Mouse (Mus musculus) intestine, embryonic 14.5 days (tissue): ENCODE data around the gene Hist2h2aa1. TPM values are rescaled to one million over a fixed set of nuclear protein-coding genes. Genes with fewer than 3 reads are reported as not detected.
"Not testable (repeated sequence)": the region's sequence is repeated elsewhere in the genome, so short reads cannot be mapped to it uniquely, and the experiment has no call there.

Experiments used
- ATAC-seq: fragments of 200-750 bp; cut with Nextera tagmentation; replicated peaks from 2 replicates; pipeline ENCODE4 v1.8.0; 2017; ENCODE audit warnings: low read depth, moderate number of reproducible peaks, moderate TSS enrichment, moderate library complexity; ENCODE audit not compliant: low FRiP score, low TSS enrichment
- DNase-seq: peaks from one replicate; pipeline ENCODE4 v3.0.0-alpha.2; 2018; ENCODE audit warnings: low spot score
- H3K27ac ChIP-seq: fragments of 300-500 bp; sonication (generic); 2 replicates; pipeline ENCODE4 v1.5.1; 2014; ENCODE audit warnings: low read depth, mild to moderate bottlenecking, control low read depth
- H3K27me3 ChIP-seq: fragments of 300-500 bp; sonication (generic); replicated peaks from 2 replicates; pipeline ENCODE4 v1.6.1; 2014; ENCODE audit warnings: low read length, control low read depth; ENCODE audit not compliant: control insufficient read depth, insufficient read depth
- H3K36me3 ChIP-seq: fragments of 300-500 bp; sonication (generic); 2 replicates; pipeline ENCODE4 v1.6.1; 2014; ENCODE audit warnings: low read length, control low read depth; ENCODE audit not compliant: control insufficient read depth, insufficient read depth
- H3K4me1 ChIP-seq: fragments of 300-500 bp; sonication (generic); replicated peaks from 2 replicates; pipeline ENCODE4 v1.6.1; 2014; ENCODE audit warnings: low read length, control low read depth, mixed read lengths; ENCODE audit not compliant: control insufficient read depth, insufficient read depth
- H3K4me2 ChIP-seq: fragments of 300-500 bp; sonication (generic); 2 replicates; pipeline ENCODE4 v1.6.1; 2014; ENCODE audit warnings: low read length
- H3K4me3 ChIP-seq: fragments of 300-500 bp; sonication (generic); 2 replicates; pipeline ENCODE4 v1.5.1; 2014; ENCODE audit warnings: low read depth, low read length, control low read depth, mixed read lengths
- H3K9ac ChIP-seq: fragments of 300-500 bp; sonication (generic); 2 replicates; pipeline ENCODE4 v1.6.1; 2014; ENCODE audit warnings: mild to moderate bottlenecking, low read length
- H3K9me3 ChIP-seq: fragments of 300-500 bp; sonication (generic); 2 replicates; pipeline ENCODE4 v1.6.1; 2016; ENCODE audit warnings: low read length, control low read depth; ENCODE audit not compliant: control insufficient read depth
- WGBS: fragments of 180-500 bp; shearing (Covaris S2); extraction: QIAGEN DNeasy Blood & Tissue Kit; methylation state at CpG from one replicate; pipeline ENCODE4 v1.1.7; 2014; 5-methylcytosine and 5-hydroxymethylcytosine counted together
- polyA plus RNA-seq: library from polyadenylated mRNA; unstranded; fragments of >200 nt; fragmentation: Nextera tagmentation; extraction: Ambion mirVana; gene quantifications from 2 replicates; pipeline ENCODE4 v1.2.1, GENCODE M21; 2014

The Hist2h2aa1 gene
- polyA plus RNA-seq = 16.3 and 23.3 TPM in 2 replicates

DNA sequence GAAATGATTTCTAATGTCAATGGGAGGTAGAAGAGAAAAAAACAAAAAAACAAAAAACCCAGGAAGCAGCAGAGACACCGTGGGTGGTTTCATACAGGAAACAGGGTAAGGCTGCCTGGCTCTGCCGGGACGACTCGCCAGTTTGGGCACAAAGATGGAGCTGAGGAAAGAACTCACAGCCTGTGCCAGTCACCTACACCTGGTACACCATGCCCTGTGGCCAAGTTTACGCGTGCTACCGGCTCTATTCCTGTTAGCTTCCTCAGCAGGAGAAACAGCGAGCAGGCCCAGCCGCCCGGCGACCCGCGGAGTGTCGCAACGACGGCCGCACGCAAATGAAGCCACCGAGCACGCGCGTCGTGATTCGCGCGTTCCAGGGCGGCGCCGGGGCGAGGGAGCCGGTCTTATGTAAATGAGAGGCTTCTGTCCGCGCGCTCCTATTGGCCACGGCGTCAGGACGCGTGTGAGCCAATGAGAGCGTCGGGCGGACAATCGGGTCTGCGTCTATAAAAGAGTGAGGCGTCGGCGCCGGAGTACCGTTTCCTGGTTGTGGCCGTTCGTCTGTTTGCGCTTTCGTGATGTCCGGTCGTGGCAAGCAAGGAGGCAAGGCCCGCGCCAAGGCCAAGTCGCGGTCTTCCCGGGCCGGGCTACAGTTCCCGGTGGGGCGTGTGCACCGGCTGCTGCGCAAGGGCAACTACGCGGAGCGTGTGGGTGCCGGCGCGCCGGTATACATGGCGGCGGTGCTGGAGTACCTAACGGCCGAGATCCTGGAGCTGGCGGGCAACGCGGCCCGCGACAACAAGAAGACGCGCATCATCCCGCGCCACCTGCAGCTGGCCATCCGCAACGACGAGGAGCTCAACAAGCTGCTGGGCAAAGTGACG lies at the start of gene Hist2h2aa1:
Gene Hist2h2aa1 (plus strand): TSS at position 495 of the 884 bp plus-strand sequence.
- not testable (repeated sequence) for H3K9me3 ChIP-seq, H3K36me3 ChIP-seq, H3K27me3 ChIP-seq
- DNase-seq (peak; percentile 90), ATAC-seq (peak; percentile 87)
- Histone ChIP-seq H3K27ac (peak within 1 kb of the TSS; percentile 93), H3K4me1 (peaks cover 18% of the 10 kb centered on the region), H3K4me3 (peak within 1 kb of the TSS; percentile 39), H3K9ac (peak within 1 kb of the TSS; percentile 69), H3K4me2 (peak within 1 kb of the TSS; percentile 53)
- 0% methylated on average over 25 of the region's 88 CpGs for WGBS

DNA sequence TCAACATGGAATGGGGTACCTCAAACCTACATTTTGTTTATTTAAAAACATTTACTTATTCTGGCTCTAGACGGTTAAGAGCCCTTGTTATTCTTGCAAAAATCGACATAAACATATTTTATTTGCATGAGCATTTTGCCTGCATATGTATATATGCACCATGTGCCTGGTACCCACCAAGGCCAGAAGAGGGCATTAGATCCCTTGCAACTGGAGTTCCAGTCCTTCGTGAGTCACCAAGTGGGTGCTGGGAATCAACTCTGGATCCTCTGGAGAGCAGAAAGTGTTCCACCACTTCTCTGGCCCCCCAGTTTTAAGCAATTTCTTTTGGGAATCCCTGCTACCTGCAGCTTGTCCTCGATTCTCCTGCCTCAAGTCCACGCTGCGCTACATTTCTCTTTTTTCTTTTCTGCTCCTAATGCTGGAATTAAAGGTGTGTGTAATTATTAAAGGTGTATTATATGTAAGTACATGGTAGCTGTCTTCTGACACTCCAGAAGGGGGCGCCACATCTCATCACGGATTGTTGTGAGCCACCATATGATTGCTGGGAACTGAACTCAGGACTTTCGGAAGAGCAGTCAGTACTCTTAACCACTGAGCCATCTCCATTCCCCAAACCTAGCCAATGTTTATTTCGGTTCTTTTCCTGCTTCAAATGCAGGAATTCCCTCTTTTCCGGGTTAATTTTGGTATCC lies 49.5 kb upstream of the Hist2h2aa1 start:
- DNase-seq (no peak), ATAC-seq (no peak)
- H3K27ac ChIP-seq = no peak overlapping the region
- H3K4me1 ChIP-seq = peaks cover 12% of the 10 kb centered on the region
- 0 out of 2 replicates have a peak overlapping the region, but pooled peaks have one; percentile 68 for H3K4me3 ChIP-seq
- no peak overlapping the region for H3K9ac ChIP-seq
- WGBS = 87% methylated on average over 11 of the region's 11 CpGs
- no peaks in the 10 kb centered on the region for H3K27me3 ChIP-seq
- no peaks in the 10 kb centered on the region for H3K36me3 ChIP-seq
- H3K9me3 ChIP-seq = no peaks in the 10 kb centered on the region
- H3K4me2 ChIP-seq = no peak overlapping the region

DNA sequence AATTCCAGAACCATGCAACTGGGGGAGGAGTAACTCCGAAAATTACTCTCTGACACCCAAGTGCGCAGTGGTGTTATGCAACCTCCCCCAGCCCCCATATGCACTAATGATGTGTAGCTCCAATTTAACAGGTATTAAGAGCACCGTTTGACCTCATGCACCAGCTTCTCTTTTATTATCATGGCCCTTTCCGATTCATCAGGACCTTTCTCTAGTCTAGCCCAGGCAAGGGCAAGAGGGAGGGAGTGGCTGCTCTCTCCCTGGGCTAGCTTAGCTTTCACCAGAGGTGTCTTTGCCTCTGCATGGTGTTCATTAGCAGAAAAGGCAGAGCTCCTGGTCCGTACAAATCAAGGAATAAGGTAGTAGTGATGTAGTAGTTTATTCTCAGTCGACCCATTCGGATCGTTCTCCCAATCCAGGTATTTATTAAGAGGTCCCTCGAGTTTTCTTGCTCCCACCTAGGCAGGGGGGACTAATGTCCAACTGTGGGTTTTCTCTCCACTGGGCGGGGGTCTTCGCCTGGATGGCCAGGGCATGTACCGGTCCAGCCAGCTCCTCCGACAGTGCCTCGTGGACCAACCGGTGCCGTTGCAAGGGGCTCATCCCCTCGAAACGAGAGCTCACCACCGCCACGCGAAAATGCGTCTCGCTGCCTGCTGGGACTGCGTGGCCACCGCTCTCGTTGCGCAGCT lies 48.7 kb upstream of the Hist2h2aa1 start:
- peaks cover 12% of the 10 kb centered on the region for H3K4me1 ChIP-seq
- no peaks in the 10 kb centered on the region for H3K9me3 ChIP-seq
- peak overlapping the region; percentile 88 for H3K4me2 ChIP-seq
- peak overlapping the region; percentile 68 for H3K4me3 ChIP-seq
- H3K27ac ChIP-seq = peak overlapping the region; percentile 97
- H3K36me3 ChIP-seq = no peaks in the 10 kb centered on the region
- 17% methylated on average over 27 of the region's 27 CpGs for WGBS
- H3K9ac ChIP-seq = peak overlapping the region; percentile 93
- DNase-seq = no peak
- no peak; the same call in 1 of the 2 replicates for ATAC-seq
- H3K27me3 ChIP-seq = no peaks in the 10 kb centered on the region

DNA sequence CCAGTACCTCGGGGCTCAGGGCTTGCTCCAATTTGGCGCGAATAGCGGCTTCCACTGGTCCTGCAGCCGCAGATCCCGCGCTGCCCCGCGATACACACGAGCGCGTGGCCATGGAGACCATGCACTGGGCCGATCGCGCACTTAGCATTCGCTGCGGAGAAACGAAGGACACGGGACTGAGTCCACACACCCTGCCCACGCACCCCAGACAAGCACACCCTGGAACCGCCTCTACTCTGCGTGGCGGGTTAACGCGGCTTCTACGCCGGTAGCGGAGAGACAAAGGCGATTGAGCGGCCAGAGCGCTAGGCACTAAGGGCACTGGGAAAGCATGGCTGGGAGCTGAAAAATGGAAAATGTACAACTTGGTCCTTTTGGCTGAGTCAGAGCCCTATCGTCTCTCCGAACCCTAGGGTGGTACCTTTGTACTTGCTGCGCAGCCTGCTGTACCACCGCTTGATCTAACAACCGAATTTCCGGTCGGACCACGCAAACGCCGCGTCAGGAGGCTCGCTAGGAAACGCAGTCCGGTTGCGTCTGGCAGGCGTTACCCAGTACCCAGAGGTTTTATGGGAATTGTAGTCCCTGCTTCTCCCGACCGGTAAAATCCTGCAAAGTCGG lies 48.1 kb upstream of the Hist2h2aa1 start:
- ATAC-seq (peak; percentile 91), DNase-seq (peak; percentile 89)
- peak overlapping the region; percentile 93 for H3K9ac ChIP-seq
- no peaks in the 10 kb centered on the region for H3K9me3 ChIP-seq
- peak overlapping the region; percentile 68 for H3K4me3 ChIP-seq
- WGBS = under 1% methylated on average over 50 of the region's 50 CpGs
- peak overlapping the region; percentile 88 for H3K4me2 ChIP-seq
- H3K27me3 ChIP-seq = no peaks in the 10 kb centered on the region
- peak overlapping the region; percentile 97 for H3K27ac ChIP-seq
- no peaks in the 10 kb centered on the region for H3K36me3 ChIP-seq
- peaks cover 12% of the 10 kb centered on the region for H3K4me1 ChIP-seq

DNA sequence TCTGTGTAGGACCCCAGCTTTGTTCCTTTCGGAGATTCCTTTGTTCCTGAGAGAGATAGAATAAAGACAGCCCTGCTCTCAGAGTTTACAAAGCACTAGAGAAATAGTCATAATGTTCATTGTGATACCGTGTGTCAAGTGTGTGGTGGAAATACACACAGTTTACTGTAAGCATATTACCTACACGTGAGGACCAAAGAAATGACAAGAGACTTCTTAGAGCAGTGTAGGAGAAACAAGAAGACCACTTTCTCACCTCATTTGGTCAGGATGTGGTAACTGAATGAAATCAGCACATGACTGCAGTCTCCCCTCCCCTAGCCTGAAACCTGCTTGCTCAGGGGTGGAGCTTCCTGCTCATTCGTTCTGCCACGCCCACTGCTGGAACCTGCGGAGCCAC lies 47.1 kb upstream of the Hist2h2aa1 start:
- peak; percentile 34 for ATAC-seq
- no peaks in the 10 kb centered on the region for H3K27me3 ChIP-seq
- H3K4me2 ChIP-seq = peak overlapping the region; percentile 88
- no peaks in the 10 kb centered on the region for H3K36me3 ChIP-seq
- H3K4me1 ChIP-seq = peaks cover 12% of the 10 kb centered on the region
- no peak for DNase-seq
- whole genome bisulfite sequencing = 5% methylated on average over 6 of the region's 6 CpGs
- H3K27ac ChIP-seq = peak overlapping the region; percentile 54
- no peaks in the 10 kb centered on the region for H3K9me3 ChIP-seq
- peak overlapping the region; percentile 68 for H3K4me3 ChIP-seq
- peak overlapping the region; percentile 41 for H3K9ac ChIP-seq

DNA sequence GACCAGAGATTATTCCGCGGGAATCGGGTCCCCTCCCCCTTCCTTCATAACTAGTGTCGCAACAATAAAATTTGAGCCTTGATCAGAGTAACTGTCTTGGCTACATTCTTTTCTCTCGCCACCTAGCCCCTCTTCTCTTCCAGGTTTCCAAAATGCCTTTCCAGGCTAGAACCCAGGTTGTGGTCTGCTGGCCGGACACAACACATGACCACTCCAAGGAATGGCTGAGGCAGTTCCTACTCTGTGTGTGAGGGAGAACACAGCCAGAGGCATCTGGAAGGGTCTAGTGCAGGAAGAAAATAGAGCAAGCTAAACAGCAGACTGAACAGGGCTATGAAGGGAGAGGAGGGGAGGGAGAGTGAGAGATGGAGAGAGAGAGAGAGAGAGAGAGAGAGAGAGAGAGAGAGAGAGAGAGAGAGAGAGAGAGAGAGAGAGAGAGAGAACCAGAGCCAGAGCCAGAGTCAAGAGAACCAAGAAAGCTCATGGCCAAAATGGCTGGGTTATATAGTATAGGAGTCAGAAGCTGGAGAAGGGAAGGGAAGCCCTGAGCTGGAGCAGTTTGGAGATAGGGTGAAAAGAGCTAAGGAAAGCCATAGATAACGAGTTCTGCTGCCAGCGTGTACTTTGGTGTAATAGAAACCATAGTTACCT lies 46.6 kb upstream of the Hist2h2aa1 start:
- 35% methylated on average over 5 of the region's 8 CpGs for WGBS
- H3K9me3 ChIP-seq, H3K4me3 ChIP-seq, ATAC-seq, H3K27ac ChIP-seq, H3K9ac ChIP-seq, H3K36me3 ChIP-seq, DNase-seq, H3K27me3 ChIP-seq: not testable (repeated sequence)
- Histone ChIP-seq H3K4me2 (peak overlapping the region; percentile 88), H3K4me1 (peaks cover 12% of the 10 kb centered on the region)

DNA sequence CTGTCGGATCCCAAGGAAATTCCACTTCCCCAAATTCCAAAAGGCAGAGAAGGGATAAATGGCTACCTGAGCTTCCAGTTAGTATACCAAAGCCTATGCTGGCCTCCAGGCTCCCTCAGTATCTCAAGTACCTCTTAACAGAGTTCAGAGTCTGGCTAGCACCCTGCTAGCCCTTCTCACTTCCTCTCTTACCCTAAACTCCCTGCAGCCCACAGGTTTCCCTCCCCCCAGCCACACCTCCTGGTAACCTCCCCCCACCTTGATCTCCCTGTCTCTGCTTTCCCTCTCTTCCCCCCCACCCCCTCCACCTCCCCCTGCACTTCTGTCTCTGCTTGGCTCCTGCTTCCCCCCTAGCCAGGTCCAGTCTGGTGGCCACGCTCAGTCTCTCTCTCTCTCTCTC lies 45.6 kb upstream of the Hist2h2aa1 start:
- ATAC-seq = no peak
- H3K36me3 ChIP-seq = no peaks in the 10 kb centered on the region
- no peak overlapping the region for H3K27ac ChIP-seq
- H3K4me1 ChIP-seq = peaks cover 12% of the 10 kb centered on the region
- H3K4me3 ChIP-seq = no peak overlapping the region
- 49% methylated on average over 2 of the region's 2 CpGs for WGBS
- no peak overlapping the region for H3K4me2 ChIP-seq
- no peak overlapping the region for H3K9ac ChIP-seq
- no peaks in the 10 kb centered on the region for H3K27me3 ChIP-seq
- H3K9me3 ChIP-seq = no peaks in the 10 kb centered on the region
- DNase-seq = no peak

DNA sequence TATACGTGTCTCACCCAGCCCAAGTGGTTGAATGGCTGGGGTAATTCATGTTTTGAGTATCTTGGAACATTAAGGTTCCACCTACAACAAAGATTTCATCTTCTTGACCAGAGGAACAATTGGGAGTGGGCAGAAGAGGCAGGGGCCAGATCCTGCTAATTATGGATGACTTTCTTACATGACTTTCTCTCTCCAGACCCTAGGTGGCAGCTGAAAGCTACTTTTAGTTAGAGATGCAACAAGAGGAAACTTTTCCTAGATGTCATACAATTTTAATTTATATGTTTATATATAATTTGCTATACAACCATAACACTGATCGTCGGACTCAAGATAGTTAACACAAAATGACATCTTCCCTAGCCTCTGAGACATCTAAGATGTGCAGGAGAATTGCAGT lies 37.5 kb upstream of the Hist2h2aa1 start:
- Histone ChIP-seq H3K27ac (no peak overlapping the region), H3K27me3 (no peaks in the 10 kb centered on the region), H3K9ac (no peak overlapping the region), H3K4me2 (no peak overlapping the region), H3K9me3 (no peaks in the 10 kb centered on the region), H3K36me3 (no peaks in the 10 kb centered on the region), H3K4me1 (no peaks in the 10 kb centered on the region), H3K4me3 (no peak overlapping the region)
- DNase-seq (no peak), ATAC-seq (no peak)
- 72% methylated on average over 3 of the region's 3 CpGs for WGBS
